Mouse (Mus musculus): ENCODE measurements around the gene Gpx7.
A peak's percentile ranks its signal among the peaks of the same experiment; 100 is the strongest.

Gpx7 gene

GRCm38 (mm10) chr4:108406861-108407401 lies at the start of gene Gpx7:
Gene Gpx7, minus strand, starts transcription at chr4:108406961.
- DNase-seq: no peak

DNA sequence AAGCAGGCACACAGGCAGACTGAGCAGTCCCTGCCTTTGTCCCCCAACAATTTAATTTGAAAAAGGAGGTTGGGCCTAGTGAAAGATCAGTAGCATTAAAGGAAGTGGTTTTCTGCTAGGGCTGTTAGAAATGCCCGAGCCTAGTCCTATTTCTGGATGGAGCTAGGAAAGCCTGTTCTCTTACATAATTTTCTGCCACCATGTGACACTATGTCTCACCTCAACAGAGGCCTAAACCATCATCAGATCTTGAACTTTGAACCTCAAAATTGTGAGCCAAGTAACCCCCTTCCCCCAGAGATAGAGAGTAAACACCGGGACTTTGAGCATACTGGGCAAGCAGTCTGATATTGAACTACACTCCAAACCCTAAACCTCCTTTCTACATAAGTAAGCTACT lies 49.3 kb upstream of the Gpx7 start:
- no peak for DNase-seq

- DNase-seq: no peak
Measured at GRCm38 (mm10) chr4:108448091-108448490, 41.3 kb upstream of the Gpx7 start.

DNA sequence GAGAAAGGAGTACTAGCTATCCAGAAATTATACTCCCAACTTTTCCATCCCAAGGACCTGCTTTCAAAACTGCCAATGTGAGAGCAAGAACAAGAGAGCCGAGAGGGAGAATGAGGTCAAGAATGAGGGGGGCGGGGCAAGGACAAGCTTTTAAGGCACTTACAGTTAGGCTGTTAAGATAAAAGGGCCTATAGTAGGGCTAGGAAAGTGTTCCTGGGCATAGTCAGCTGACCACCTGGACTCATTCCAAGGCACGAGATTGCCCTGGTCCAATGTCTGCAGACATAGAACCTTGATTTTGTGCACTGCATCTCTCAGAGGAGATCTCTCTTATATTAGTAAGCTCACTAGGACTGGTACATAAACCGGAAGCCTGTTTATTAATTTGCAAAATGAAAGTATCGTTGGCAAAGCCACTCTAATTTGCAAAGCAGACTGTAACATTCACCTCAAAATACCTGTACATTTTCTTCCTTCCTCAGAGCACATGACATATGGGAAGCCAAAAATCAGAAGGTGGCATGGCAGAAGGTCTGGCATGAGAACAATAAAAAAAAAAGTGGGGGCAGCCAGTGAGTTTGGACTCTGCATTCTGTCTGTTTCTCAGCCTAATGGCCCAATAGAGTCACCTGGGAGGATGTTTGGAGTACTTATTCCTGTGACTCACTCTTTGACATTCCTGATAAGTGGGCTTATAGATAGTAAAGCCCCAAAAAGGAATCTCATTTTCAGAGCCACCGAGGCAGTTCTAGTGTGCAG lies 31.5 kb upstream of the Gpx7 start:
- DNase-seq: peak; percentile 79 to 80

DNA sequence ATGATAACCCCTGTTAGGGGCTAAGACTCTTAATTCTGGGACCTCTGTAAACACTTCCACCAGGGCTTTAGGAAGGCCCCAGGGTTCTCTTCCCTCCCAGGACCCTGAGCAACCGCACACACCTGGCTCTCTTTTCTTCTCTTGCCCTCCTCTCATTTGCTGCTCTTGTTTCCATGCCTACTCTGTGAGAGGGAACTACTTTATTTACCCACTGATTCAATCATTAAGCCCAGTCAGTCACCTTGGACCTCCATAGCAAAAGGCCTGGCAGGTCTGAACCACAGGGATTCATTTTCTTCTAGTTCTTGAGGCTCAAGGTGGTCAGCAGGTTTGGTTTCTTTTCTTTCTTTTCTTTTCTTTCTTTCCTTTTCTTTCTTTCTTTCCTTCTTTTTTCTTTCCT lies 29.5 kb upstream of the Gpx7 start:
- no peak for DNase-seq

DNA sequence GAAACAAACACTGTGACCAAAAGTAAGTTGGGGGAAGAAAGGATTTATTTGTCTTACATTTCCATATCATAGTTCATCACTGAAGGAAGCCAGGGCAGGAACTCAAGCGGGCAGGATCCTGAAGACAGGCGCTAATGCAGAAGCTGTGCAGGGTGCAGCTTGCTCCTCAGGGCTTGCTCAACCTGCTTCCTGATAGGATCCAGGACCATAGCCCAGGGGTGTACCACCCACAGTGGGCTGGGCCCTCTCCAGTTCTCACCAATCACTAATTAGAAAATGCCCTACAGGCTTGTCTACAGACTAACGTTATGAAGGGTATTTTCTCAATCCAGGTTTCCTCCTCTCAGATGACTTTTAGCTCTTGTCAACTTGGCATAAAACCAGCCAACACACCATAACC lies 28.9 kb upstream of the Gpx7 start:
- no peak for DNase-seq

DNA sequence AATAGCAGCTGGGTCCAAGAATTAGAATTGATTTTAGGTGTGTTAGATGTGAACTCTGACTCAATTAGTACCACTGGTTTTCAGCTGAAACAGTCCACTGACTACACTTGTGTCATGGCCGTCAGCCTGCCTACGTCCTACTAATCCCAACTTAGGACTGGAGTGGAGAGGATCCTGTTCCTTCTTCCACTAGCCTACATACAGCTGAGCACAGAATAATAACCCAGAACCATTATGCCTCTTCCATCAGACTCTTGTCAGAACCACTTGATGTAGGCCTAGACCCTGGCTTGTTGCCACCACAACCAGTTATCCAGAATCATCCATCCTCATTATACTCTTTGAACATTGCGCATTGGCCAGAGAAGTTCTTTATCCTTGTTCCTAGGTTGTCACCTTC lies 28.0 kb upstream of the Gpx7 start:
- DNase-seq: no peak

DNA sequence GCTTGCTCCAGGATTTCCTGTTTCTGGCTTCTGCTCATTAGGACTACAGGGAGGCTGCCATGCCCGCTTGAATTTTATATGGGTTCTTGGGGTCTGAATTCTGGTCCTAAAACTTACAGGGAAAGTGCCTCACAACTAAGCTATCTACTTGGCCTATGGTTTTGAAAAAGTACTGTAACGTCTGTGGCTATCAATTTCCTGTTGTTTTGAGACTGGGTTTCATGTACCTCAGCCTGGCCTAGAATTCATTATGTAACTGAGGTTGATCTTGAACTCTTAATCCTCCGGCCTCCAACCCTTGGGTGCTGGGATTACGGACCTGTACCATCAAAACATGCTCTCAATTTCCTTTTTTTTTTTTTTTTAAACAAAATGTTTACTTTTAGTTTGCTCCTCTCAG lies 27.5 kb upstream of the Gpx7 start:
- DNase-seq: no peak

GRCm38 (mm10) chr4:108433341-108433740 lies 26.6 kb upstream of the Gpx7 start:
- no peak for DNase-seq

GRCm38 (mm10) chr4:108431561-108431936 lies 24.8 kb upstream of the Gpx7 start:
- DNase-seq: no peak

DNA sequence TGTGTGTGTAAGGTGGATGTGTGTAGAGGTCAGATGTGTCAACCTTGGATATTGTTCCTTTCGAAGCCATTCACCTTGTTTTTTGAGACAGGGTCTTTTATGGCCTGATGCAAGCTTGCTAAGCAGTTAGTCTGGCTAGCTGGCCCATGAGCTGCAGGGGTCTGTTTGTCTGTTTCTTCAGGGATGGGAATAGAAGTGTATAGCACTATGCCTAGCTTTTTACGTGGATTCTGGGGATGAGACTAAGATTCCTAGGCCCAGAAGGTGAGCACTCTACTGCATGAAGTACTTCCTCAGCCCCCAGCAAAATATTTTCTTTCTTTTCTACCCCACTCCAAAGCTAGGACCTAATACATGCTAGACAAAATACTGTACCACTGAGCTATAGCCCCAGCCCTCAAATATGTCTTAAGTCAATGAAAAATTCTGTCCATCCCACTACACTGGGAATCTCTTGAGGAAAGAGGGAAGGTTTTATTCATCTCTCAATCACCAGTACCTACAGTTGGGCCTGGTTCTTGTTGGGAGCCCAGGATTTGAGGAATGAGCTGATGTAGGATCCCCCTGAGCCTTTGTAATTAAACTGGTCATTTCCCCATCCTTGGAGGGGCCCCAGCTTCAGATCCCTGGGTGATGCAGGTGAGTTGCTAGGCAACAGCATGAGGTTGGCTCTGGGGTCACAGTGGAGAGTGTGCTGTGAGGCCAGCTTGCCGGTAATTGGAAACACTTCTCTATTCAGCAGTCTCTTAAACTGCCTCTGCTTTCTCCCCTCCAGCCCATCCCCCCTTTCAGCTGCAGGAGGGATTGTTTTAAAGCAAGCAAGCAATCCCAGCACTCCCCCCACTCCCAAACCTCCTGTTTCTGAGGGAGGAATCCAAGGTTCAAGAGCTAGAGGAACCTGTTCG lies 24.1 kb upstream of the Gpx7 start:
- no peak for DNase-seq

GRCm38 (mm10) chr4:108428341-108428721 lies 21.6 kb upstream of the Gpx7 start:
- no peak for DNase-seq

GRCm38 (mm10) chr4:108427719-108428340 lies 21.1 kb upstream of the Gpx7 start:
- no peak for DNase-seq

DNA sequence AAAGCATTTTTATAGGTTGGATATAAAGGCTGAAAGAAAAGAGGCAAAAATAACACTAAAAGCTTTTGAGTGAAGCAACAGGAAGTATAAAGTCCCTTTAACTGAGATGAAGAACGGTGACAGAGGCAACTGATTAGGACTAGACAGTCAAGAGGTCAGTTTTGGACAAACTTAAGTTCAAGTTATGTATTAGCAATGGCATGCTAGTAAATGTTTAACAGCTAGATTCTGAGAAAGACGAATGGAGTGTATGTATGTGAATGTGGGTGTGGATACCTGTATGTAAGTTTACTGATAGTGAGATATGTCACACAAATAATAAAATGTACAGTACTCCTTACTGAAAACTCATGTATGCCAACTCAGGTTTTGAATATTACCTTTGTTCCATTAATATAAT lies 17.8 kb upstream of the Gpx7 start:
- DNase-seq: no peak

- DNase-seq: no peak
Measured at GRCm38 (mm10) chr4:108407621-108408020, 860 bp upstream of the Gpx7 start.

- peak; percentile 76 to 77 for DNase-seq
Measured at GRCm38 (mm10) chr4:108406138-108406860, 462 bp downstream of the Gpx7 start.

GRCm38 (mm10) chr4:108405766-108406137 lies 1.0 kb downstream of the Gpx7 start:
- DNase-seq: no peak

DNA sequence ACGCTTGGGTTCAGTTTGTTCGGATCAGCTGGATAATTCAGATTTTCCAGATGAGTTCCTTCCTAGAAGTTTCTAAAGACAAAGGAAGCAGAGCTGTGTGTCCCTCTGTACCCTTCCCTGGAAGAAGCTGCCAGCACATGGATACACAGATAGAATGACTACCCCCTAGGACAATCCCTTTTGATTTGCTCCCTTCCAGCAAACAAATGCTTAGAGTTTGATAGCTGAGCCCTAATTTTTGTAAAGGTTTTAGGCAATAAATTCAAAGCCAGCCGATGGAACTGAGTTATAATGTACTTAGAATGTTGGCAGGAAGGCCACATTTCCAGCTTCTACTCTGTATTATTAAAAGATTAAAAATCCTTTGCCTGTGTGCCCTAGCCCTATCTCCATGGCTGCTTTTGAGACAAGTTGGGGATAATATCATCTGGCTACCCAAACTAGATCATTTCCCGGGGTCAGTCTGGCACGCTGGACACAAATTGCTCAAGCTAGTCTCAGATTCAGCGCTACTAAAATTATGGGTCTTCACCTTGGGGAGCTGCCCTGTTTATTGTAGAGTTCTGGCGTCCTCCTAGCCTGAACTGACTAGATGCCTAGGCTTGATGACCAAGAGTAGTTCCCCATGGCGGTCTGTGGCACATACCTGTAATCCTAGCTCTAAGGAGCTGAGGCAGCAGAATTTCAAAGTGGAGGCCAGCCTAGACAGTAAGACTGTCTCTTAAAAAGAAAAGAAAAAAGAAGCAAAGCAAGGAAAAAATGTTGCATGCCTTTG lies 2.7 kb downstream of the Gpx7 start:
- no peak for DNase-seq

DNA sequence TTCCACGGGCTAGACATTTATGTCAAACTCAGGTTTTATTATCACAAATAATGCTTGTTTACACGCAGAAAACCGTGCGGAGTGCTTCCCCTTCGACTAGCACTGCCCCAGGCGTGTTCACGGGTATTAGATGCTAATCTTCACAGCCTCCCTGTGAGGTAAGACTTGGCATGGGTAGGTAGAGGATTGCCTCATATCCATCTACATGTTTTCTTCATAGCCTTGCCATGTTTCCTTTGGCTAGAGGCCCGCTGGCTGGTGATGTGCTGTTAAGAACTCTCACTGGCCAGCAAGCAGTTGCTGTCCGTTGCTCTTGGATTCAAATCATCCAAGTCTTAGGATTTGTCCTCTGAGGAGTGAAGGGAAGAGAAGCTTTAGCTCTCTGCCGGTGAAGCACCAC lies 6.4 kb downstream of the Gpx7 start:
- no peak for DNase-seq

DNA sequence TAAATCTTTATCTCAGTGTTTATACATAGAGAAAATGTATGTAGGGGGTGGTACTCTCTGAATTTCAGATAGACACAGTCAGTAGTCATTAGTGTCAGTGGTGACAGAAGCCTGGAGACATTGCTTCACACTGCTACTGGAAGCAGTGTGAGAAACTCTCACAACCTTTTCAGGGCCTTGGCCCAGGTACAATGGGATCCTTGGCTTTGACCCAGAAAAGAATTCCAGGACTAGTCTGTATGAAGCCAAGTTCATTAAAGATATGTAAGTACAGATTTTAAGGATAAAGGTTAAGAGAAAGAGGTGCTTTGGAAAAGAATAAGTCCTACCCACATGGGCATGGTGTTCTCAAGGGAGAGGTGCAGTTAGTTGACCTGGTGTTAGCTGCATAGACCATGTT lies 12.5 kb downstream of the Gpx7 start:
- DNase-seq: no peak

- no peak for DNase-seq
Measured at GRCm38 (mm10) chr4:108392558-108392957, 14.2 kb downstream of the Gpx7 start.

GRCm38 (mm10) chr4:108391124-108391523 lies 15.6 kb downstream of the Gpx7 start:
- no peak for DNase-seq

All from cerebellum, postnatal 14 days (tissue).